14 mouse cellular contexts compared by ENCODE assay signal in the genomic region with DNA sequence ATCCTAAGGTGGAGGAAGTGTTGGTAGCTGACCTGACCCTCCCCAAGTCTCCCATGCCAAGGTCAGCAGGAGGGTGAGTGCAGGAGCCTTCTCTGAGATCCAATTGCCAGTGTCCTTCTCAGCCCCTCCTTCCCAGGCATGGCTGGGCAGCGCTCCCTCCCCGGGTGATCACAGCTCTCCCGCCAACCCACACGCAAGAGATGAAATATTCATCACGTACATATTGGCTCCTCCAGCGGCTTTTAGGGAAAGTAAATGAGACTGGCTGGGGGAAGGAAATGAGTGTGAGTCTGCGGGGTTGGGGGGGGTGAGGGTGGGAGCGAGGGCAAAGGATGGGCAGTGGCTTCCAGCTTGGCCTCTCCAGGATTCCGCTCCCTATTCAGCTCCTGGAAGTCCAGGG.
"Had no signal": no experiment of that assay in that cellular context is flagged by ENCODE, and none has a peak within 500 bp of the region (broad histone marks: within the 10 kb centered on the region; RNA-seq: fewer than 3 reads in every experiment).

No protein-coding gene starts in this region.

- H3K9me3 ChIP-seq: limb, embryonic 13.5 days had no signal

- H3K4me2 ChIP-seq: limb, embryonic 13.5 days had no signal

- DNase-seq: kidney, adult 11 months; kidney, adult 9 months; kidney, postnatal 36 days; layer of hippocampus, adult 9-11 months; left cerebral cortex, postnatal 4 days; lung, adult 18-20 months; retina, postnatal 1 day; right cerebral cortex, postnatal 4 days; spleen, adult 18-20 months; thymus, adult 18-20 months; thymus, postnatal 14 days had no signal

- H3K4me3 ChIP-seq: limb, embryonic 13.5 days had no signal

- H3K9ac ChIP-seq: limb, embryonic 13.5 days; liver, embryonic 14.5 days had no signal

- H3K36me3 ChIP-seq: limb, embryonic 13.5 days had no signal

- H3K27ac ChIP-seq: kidney, postnatal 0 days; limb, embryonic 13.5 days; liver, embryonic 14.5 days had no signal
